Mouse (Mus musculus): ENCODE data around the gene Gjc3.

- TF ChIP-seq GATA1 (IDR thresholded peaks at IDR 0.05; ENCODE audit: borderline replicate concordance, low read length) (no peak), FLI1 (IDR thresholded peaks at IDR 0.05; ENCODE audit: low read length) (no peak)
Observed at GRCm38 (mm10) chr5:137936486-137936885, 26.4 kb downstream of the Gjc3 start.

Data from megakaryocyte, embryonic 14.5 days (primary cell).